Mouse (Mus musculus) spleen, adult 2 months (tissue): ENCODE measurements around the gene Ank2. TPM values are rescaled to one million over a fixed set of nuclear protein-coding genes. Genes with fewer than 3 reads are reported as not detected.

Experiments
- DNase-seq, 2 experiments: peaks; one replicate each; pipeline versions ENCODE4 v3.0.0 to v3.0.0-alpha.2; 2012 to 2021; ENCODE audit warnings: low spot score in 2 of 2, low read depth in 1 of 2
- H3K27ac ChIP-seq: fragments of 200-500 bp; 2 replicates; pipeline ENCODE4 v1.5.1; 2012; ENCODE audit warnings: low read length, inconsistent platforms; ENCODE audit not compliant: insufficient read depth
- H3K27me3 ChIP-seq: fragments of 200-500 bp; 2 replicates; pipeline ENCODE4 v1.6.1; 2012; ENCODE audit warnings: mild to moderate bottlenecking, moderate library complexity, low read length, inconsistent platforms; ENCODE audit not compliant: control insufficient read depth, insufficient read depth
- H3K36me3 ChIP-seq: fragments of 200-500 bp; 2 replicates; pipeline ENCODE4 v1.6.1; 2012; ENCODE audit warnings: mild to moderate bottlenecking, low read length, inconsistent platforms; ENCODE audit not compliant: control insufficient read depth, insufficient read depth
- H3K4me1 ChIP-seq: fragments of 200-500 bp; 2 replicates; pipeline ENCODE4 v1.6.1; 2011; ENCODE audit warnings: inconsistent platforms; ENCODE audit not compliant: control insufficient read depth, insufficient read depth, insufficient read length
- H3K4me3 ChIP-seq: fragments of 200-500 bp; 2 replicates; pipeline ENCODE4 v1.5.1; 2011; ENCODE audit warnings: mild to moderate bottlenecking, inconsistent platforms; ENCODE audit not compliant: insufficient read depth, insufficient read length; ENCODE audit errors: extremely low read depth
- CTCF ChIP-seq: fragments of 200-500 bp; IDR thresholded peaks from 2 replicates; pipeline ENCODE4 v1.5.1; 2011; ENCODE audit warnings: mild to moderate bottlenecking, inconsistent platforms; ENCODE audit not compliant: insufficient read depth, insufficient read length, insufficient replicate concordance; ENCODE audit errors: extremely low read depth
- POLR2A ChIP-seq: fragments of 200-500 bp; IDR thresholded peaks from 2 replicates; pipeline ENCODE4 v1.6.1; 2011; ENCODE audit warnings: low read depth, low read length, inconsistent platforms
- WGBS: fragments of 180-500 bp; shearing (Covaris S2); methylation state at CpG from one replicate; pipeline ENCODE4 v1.1.7; 2018; 5-methylcytosine and 5-hydroxymethylcytosine counted together
- polyA plus RNA-seq: library from polyadenylated mRNA; depleted of rRNA; stranded (reverse); fragments of >200 nt; gene quantifications from 2 replicates; pipeline ENCODE4 v1.2.3, GENCODE M21; 2012

Ank2 gene
- polyA plus RNA-seq, 1 experiment = 2.1 TPM

- H3K4me3 ChIP-seq = no peak overlapping the region
- no peaks in the 10 kb centered on the region for H3K27me3 ChIP-seq
- DNase-seq = no peak
- TF ChIP-seq POLR2A (no peak), CTCF (no peak)
- no peaks in the 10 kb centered on the region for H3K36me3 ChIP-seq
- no peak overlapping the region for H3K27ac ChIP-seq
- WGBS = 81% methylated on average over 8 of the region's 8 CpGs
- no peaks in the 10 kb centered on the region for H3K4me1 ChIP-seq
Measured at GRCm38 (mm10) chr3:127320311-127320710, 178.8 kb downstream of the Ank2 start.

GRCm38 (mm10) chr3:127317641-127318040, 181.5 kb downstream of the Ank2 start:
- DNase-seq = no peak
- WGBS = 95% methylated on average over 6 of the region's 6 CpGs
- TF ChIP-seq POLR2A = no peak
- TF ChIP-seq CTCF = no peak
- no peak overlapping the region for H3K27ac ChIP-seq
- H3K27me3 ChIP-seq = no peaks in the 10 kb centered on the region
- no peaks in the 10 kb centered on the region for H3K36me3 ChIP-seq
- H3K4me1 ChIP-seq = no peaks in the 10 kb centered on the region
- no peak overlapping the region for H3K4me3 ChIP-seq

- WGBS = 84% methylated on average over 2 of the region's 2 CpGs
- Histone ChIP-seq H3K27me3 (no peaks in the 10 kb centered on the region), H3K27ac (no peak overlapping the region), H3K4me1 (no peaks in the 10 kb centered on the region), H3K36me3 (no peaks in the 10 kb centered on the region), H3K4me3 (no peak overlapping the region)
- TF ChIP-seq POLR2A (no peak), CTCF (no peak)
- DNase-seq = no peak
Measured at GRCm38 (mm10) chr3:127316717-127317116, 182.4 kb downstream of the Ank2 start.

GRCm38 (mm10) chr3:127311521-127311920, 187.6 kb downstream of the Ank2 start:
- TF ChIP-seq POLR2A (no peak), CTCF (no peak)
- H3K36me3 ChIP-seq = no peaks in the 10 kb centered on the region
- H3K27ac ChIP-seq = no peak overlapping the region
- H3K4me1 ChIP-seq = no peaks in the 10 kb centered on the region
- WGBS = 87% methylated on average over 6 of the region's 6 CpGs
- no peak overlapping the region for H3K4me3 ChIP-seq
- H3K27me3 ChIP-seq = no peaks in the 10 kb centered on the region
- DNase-seq = no peak

- Histone ChIP-seq H3K27me3 (no peaks in the 10 kb centered on the region), H3K4me3 (no peak overlapping the region), H3K36me3 (no peaks in the 10 kb centered on the region), H3K4me1 (no peaks in the 10 kb centered on the region), H3K27ac (no peak overlapping the region)
- no peak for TF ChIP-seq CTCF
- no peak for TF ChIP-seq POLR2A
- 73% methylated on average over 3 of the region's 3 CpGs for WGBS
- no peak for DNase-seq
Measured at GRCm38 (mm10) chr3:127310079-127310478, 189.1 kb downstream of the Ank2 start.

- 75% methylated on average over 6 of the region's 6 CpGs for WGBS
- no peak for DNase-seq
Measured at GRCm38 (mm10) chr3:127303957-127304553, 195.1 kb downstream of the Ank2 start.

GRCm38 (mm10) chr3:127303041-127303440, 196.1 kb downstream of the Ank2 start:
- Histone ChIP-seq H3K4me3 (no peak overlapping the region), H3K27ac (no peak overlapping the region), H3K27me3 (no peaks in the 10 kb centered on the region), H3K4me1 (no peaks in the 10 kb centered on the region), H3K36me3 (no peaks in the 10 kb centered on the region)
- 82% methylated on average over 4 of the region's 4 CpGs for WGBS
- TF ChIP-seq POLR2A (no peak), CTCF (no peak)
- DNase-seq = no peak

More at GRCm38 (mm10) chr3:127303957-127304553, 195.1 kb downstream of the Ank2 start:
- Histone ChIP-seq H3K27me3 (no peaks in the 10 kb centered on the region), H3K4me1 (no peaks in the 10 kb centered on the region), H3K4me3 (no peak overlapping the region), H3K36me3 (no peaks in the 10 kb centered on the region), H3K27ac (no peak overlapping the region)
- TF ChIP-seq POLR2A = no peak
